Mouse (Mus musculus) lung, adult 18-20 months (tissue): ENCODE data around the gene Mafb.

Experiments
- DNase-seq, 2 experiments: peaks; one replicate each; pipeline ENCODE4 v3.0.0; 2022; ENCODE audit warnings: mixed read lengths in 2 of 2

Mafb gene

GRCm38 (mm10) chr2:160321829-160322228 is 45.0 kb downstream of the Mafb start:
- no peak for DNase-seq

GRCm38 (mm10) chr2:160318255-160318654 is 48.6 kb downstream of the Mafb start:
- no peak for DNase-seq
